Mouse (Mus musculus) MEL (cell line): Measurements from ENCODE around the gene Tgds.

Source experiments
- CTCF ChIP-seq, 3 experiments: IDR thresholded peaks in 2 of 3; conservative IDR thresholded peaks in 1 of 3; 2 replicates each; pipeline ENCODE4 v1.5.1; 2011 to 2012; ENCODE audit warnings: low read length in 3 of 3, low read depth in 2 of 3, mild to moderate bottlenecking in 2 of 3, improper control_type of control experiment in 1 of 3, inconsistent platforms in 1 of 3, mixed read lengths in 1 of 3, moderate library complexity in 1 of 3; ENCODE audit not compliant: control insufficient read depth in 1 of 3, insufficient read depth in 1 of 3, poor library complexity in 1 of 3, severe bottlenecking in 1 of 3
- E2F4 ChIP-seq: IDR thresholded peaks from 2 replicates; pipeline ENCODE4 v1.6.1; 2011; ENCODE audit warnings: low read depth, low read length, improper control_type of control experiment, borderline replicate concordance
- ELF1 ChIP-seq: IDR thresholded peaks from 2 replicates; pipeline ENCODE4 v1.6.1; 2014; ENCODE audit warnings: low read depth, mild to moderate bottlenecking, inconsistent platforms, low read length, improper control_type of control experiment, moderate library complexity
- EP300 ChIP-seq, 2 experiments: IDR thresholded peaks; 2 replicates each; pipeline ENCODE4 v1.6.1; 2011; ENCODE audit warnings: improper control_type of control experiment in 2 of 2, low read length in 2 of 2, low read depth in 1 of 2, mild to moderate bottlenecking in 1 of 2
- GATA1 ChIP-seq: IDR thresholded peaks from 2 replicates; pipeline ENCODE4 v1.6.1; 2011; ENCODE audit warnings: low read depth, low read length, improper control_type of control experiment
- MAX ChIP-seq: IDR thresholded peaks from 2 replicates; pipeline ENCODE4 v1.6.1; 2011; ENCODE audit warnings: low read length, improper control_type of control experiment
- MEF2A ChIP-seq: IDR thresholded peaks from 2 replicates; pipeline ENCODE4 v1.6.1; 2014; ENCODE audit warnings: low read depth, mild to moderate bottlenecking, inconsistent platforms, low read length, improper control_type of control experiment; ENCODE audit not compliant: poor library complexity, insufficient replicate concordance, severe bottlenecking; ENCODE audit errors: extremely low read depth
- MYC ChIP-seq: IDR thresholded peaks from 2 replicates; pipeline ENCODE4 v1.6.1; 2011; ENCODE audit warnings: low read depth, mild to moderate bottlenecking, low read length, improper control_type of control experiment, moderate library complexity
- POLR2A ChIP-seq, 2 experiments: IDR thresholded peaks; 2 replicates each; pipeline ENCODE4 v1.6.1; 2011 to 2012; ENCODE audit warnings: low read length in 2 of 2, mild to moderate bottlenecking in 2 of 2, control low read depth in 1 of 2, improper control_type of control experiment in 1 of 2, low read depth in 1 of 2, moderate library complexity in 1 of 2; ENCODE audit not compliant: control insufficient read depth in 1 of 2, insufficient read depth in 1 of 2, poor library complexity in 1 of 2
- RAD21 ChIP-seq: IDR thresholded peaks from 2 replicates; pipeline ENCODE4 v1.6.1; 2011; ENCODE audit warnings: mild to moderate bottlenecking, low read depth, low read length, improper control_type of control experiment
- TAL1 ChIP-seq: IDR thresholded peaks from 2 replicates; pipeline ENCODE4 v1.6.1; 2012; ENCODE audit warnings: mild to moderate bottlenecking, inconsistent platforms, low read length, moderate library complexity, mixed read lengths
- TBP ChIP-seq: IDR thresholded peaks from 2 replicates; pipeline ENCODE4 v1.8.0; 2011; ENCODE audit warnings: low read depth, low read length, improper control_type of control experiment
- UBTF ChIP-seq: IDR thresholded peaks from 2 replicates; pipeline ENCODE4 v1.6.1; 2012; ENCODE audit warnings: low read depth, mild to moderate bottlenecking, inconsistent platforms, low read length, improper control_type of control experiment, moderate library complexity, borderline replicate concordance; ENCODE audit not compliant: insufficient read depth
- USF2 ChIP-seq, 2 experiments: IDR thresholded peaks; 2 replicates each; pipeline ENCODE4 v1.6.1; 2011 to 2012; ENCODE audit warnings: improper control_type of control experiment in 2 of 2, low read length in 2 of 2, borderline replicate concordance in 1 of 2, inconsistent platforms in 1 of 2, low read depth in 1 of 2, mild to moderate bottlenecking in 1 of 2; ENCODE audit not compliant: insufficient read depth in 1 of 2

GRCm38 (mm10) chr14:118124129-118124528, 8.4 kb downstream of the Tgds start:
- TF ChIP-seq GATA1 (no peak), POLR2A (IDR thresholded peaks at IDR 0.05; ENCODE audit: control insufficient read depth in 1 of 2, insufficient read depth in 1 of 2, low read depth in 1 of 2, low read length in 2 of 2, poor library complexity in 1 of 2) (no peak), CTCF (IDR thresholded peaks at IDR 0.05 in 2 of 3, conservative IDR thresholded peaks at IDR 0.05 in 1 of 3; ENCODE audit: control insufficient read depth in 1 of 3, insufficient read depth in 1 of 3, low read depth in 2 of 3, low read length in 3 of 3, poor library complexity in 1 of 3, severe bottlenecking in 1 of 3) (no peak), MAX (no peak), TAL1 (no peak), E2F4 (no peak), ELF1 (no peak), USF2 (IDR thresholded peaks at IDR 0.05; ENCODE audit: borderline replicate concordance in 1 of 2, insufficient read depth in 1 of 2, low read depth in 1 of 2, low read length in 2 of 2) (no peak), EP300 (IDR thresholded peaks at IDR 0.05; ENCODE audit: low read depth in 1 of 2, low read length in 2 of 2) (no peak), UBTF (no peak), TBP (no peak), MYC (no peak), MEF2A (no peak), RAD21 (no peak)
